Mouse (Mus musculus): Measurements from ENCODE around the gene Zfp617. TPM values are rescaled to one million over a fixed set of nuclear protein-coding genes. Genes with fewer than 3 reads are reported as not detected.

Zfp617 gene
- total RNA-seq (2023; ENCODE audit: inconsistent age), result 9.7 to 12.9 TPM (median 10.6 TPM) in 4 replicates

DNA sequence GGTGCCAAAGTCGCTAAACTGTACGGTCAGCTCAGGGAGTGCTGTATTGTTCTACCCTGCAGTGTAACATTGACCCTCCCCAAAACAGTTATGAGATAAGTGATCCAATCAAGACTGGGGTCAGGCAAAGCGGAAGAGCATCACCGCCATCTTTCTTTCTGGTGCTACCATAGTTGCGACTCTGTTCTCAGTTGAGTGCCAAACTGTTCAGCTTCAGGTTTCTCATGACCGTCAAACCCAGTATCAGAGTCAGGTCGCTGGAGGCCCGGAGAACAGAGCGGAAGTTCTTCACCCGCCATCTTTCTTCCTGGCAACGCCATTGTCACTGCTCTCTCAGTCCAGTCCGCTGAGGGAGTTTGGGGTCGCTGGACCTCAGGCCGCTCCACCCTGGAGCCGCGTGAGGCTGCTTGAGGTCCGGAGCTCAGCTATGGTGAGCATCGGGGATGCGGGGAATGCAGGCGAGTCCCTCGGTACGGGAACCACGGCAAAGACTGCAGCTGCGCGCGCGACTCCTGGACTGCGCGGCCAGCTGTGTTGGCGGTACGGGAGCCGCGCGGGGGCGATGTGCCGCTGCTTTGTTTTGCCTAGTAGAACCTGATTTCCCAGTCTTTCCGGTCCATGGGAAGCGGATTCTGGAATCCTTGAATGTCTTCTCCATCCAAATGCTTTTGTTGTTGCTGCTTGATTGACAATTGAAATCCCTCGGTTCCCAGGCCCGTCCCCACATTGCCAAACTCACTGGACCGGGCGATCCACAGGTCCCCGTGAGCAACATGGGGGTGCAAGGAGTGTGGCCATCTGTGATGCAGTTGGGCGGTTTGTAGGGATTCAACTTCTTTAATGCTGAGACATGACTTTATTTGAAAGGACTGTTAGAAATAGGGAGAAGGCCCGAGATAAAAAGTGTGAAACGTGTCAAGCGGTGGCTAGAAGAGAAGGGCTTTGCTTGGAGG, at the start of gene Zfp617, which contains the start of gene Zfp882:
Gene Zfp617, plus strand, starts transcription at position 327 of the 953 bp plus-strand sequence.
Gene Zfp882, plus strand, starts transcription at position 300 of the 953 bp plus-strand sequence.

GRCm38 (mm10) chr8:71881618-71882274, 26.7 kb upstream of the Zfp617 start, which contains the start of gene Zfp709:
Zfp709 (plus strand) TSS chr8:71882019.

DNA sequence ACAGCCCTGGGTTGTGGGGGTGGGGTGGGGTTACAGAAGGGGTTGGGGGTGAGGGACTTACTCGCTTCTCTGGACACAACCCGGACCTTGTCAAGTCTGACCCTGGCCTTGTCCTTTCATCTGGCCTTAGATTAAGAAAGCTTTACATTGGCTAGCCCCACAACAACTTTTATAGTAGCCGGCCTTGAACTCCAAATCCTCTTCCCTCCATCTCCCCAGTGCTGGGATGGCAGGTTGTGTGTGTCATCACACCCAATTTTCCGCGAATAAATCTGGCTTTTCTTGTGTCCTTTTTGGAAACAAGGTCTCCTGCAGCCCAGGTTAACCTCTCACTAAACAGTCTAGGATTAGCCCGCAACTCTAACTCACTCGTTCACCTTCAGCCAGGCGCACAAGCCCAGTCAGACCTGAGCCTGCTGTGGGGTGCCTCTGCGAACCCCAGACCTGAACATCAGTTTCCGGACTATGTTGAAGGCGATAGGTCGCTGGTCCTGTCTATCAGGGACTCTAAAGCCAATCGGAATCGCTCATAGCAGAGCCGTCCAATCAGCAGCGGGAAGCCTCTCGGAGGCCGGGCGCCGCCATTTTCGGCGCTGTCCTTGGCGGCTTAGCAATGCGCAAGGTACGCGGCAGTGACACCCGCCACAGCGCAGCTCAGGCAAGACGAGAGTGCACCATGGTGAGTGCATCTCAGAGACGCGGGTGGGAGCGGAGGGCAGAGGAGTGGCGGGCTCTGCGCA, 42.2 kb downstream of the Zfp617 start, which contains the start of gene Zfp961:
Gene Zfp961, plus strand, starts transcription at position 557 of the 740 bp plus-strand sequence.

Other genes with a start within 250 kb of the Zfp617 start
- 0.54 to 0.64 TPM (median 0.60 TPM) in 3 of 4 replicates, not detected in the other for gene Unc13a, start 236.9 kb upstream of the Zfp617 start, total RNA-seq (2023; ENCODE audit: inconsistent age)
- gene Jak3, start 232.3 kb upstream of the Zfp617 start, total RNA-seq (2023; ENCODE audit: inconsistent age), result 79.6 to 88.3 TPM (median 85.0 TPM) in 4 replicates
- 33.1 to 38.9 TPM (median 35.9 TPM) in 4 replicates for gene Insl3, start 219.4 kb upstream of the Zfp617 start, total RNA-seq (2023; ENCODE audit: inconsistent age)
- 0.54 to 0.93 TPM (median 0.59 TPM) in 4 replicates for gene B3gnt3, start 206.8 kb upstream of the Zfp617 start, total RNA-seq (2023; ENCODE audit: inconsistent age)
- 168 to 193 TPM (median 180 TPM) in 4 replicates for gene Fcho1, start 182.9 kb upstream of the Zfp617 start, total RNA-seq (2023; ENCODE audit: inconsistent age)
- gene Zfp709, start 26.6 kb upstream of the Zfp617 start, total RNA-seq (2023; ENCODE audit: inconsistent age), result 9.8 to 12.1 TPM (median 11.3 TPM) in 4 replicates
- 8.2 to 9.7 TPM (median 8.9 TPM) in 4 replicates for gene Zfp882, start within 50 bp of the Zfp617 start, total RNA-seq (2023; ENCODE audit: inconsistent age)
- 24.0 to 33.2 TPM (median 24.9 TPM) in 4 replicates for gene Zfp961, start 42.4 kb downstream of the Zfp617 start, total RNA-seq (2023; ENCODE audit: inconsistent age)
- gene Cyp4f18, start 101.0 kb downstream of the Zfp617 start, total RNA-seq (2023; ENCODE audit: inconsistent age), result 186 to 230 TPM (median 196 TPM) in 4 replicates
- gene Olfr372, start 132.6 kb downstream of the Zfp617 start, total RNA-seq (2023; ENCODE audit: inconsistent age), result not detected in 4 replicates
- 0.21 TPM in 1 of 4 replicates, not detected in the others for gene Olfr373, start 174.5 kb downstream of the Zfp617 start, total RNA-seq (2023; ENCODE audit: inconsistent age)
- gene Olfr374, start 198.4 kb downstream of the Zfp617 start, total RNA-seq (2023; ENCODE audit: inconsistent age), result 0.06 to 0.22 TPM (median 0.06 TPM) in 3 of 4 replicates, not detected in the other
- 246 to 263 TPM (median 261 TPM) in 4 replicates for gene Tpm4, start 226.3 kb downstream of the Zfp617 start, total RNA-seq (2023; ENCODE audit: inconsistent age)

Measured in B cell, adult (primary cell).